8 mouse cellular contexts compared by ENCODE assay signal in the genomic region with DNA sequence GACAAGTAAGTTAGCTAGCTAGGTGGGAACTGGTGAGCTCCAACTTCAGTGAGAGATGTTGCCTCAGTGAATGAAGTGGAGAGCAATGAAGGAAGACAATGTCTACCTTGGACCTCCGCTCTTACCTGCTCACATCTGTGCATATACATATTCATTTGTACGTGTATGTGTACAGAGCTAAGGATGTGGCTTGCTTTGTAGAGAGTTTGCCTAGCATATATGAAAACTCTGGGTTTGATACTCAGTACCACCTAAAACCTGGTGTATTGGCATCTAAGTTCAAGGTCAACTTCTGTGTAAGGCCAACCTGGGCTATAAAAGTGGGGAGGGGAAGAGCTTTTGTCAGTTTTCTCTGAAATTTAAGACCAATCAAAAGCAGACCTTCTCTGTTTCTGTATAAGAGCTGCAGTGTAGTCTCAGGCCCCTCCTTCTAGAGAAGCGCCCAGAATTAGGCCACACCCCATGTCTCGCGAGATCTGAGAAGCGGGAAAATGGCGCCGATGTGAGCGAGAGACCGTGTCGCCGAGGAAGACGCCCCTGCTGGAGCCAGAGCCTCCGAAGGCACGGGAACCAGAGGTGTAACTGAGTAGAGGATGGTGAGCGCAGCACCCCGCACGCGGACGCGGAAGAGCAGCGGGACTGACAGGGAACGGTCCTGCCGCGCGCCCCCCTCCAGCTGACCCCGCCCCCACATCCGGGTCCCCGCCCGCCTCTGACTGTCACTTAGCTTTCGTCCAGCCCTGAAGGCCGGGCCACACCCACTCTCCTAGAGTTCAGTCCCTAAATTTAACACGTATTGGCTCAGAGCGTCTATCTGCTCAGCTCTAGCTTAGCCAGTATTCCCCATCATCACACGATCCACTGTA. TPM values are rescaled to one million over a fixed set of nuclear protein-coding genes. Genes with fewer than 3 reads are reported as not detected.
DNase-seq lines count a peak whose midpoint lies in the region; ATAC-seq and TF ChIP-seq lines count a peak whose summit lies in the region.

Gene Zfp414 (plus strand): TSS at position 470 of the 866 bp plus-strand sequence.

- H3K9me3 ChIP-seq in E14TG2a.4 (ENCODE audit: low read length): peaks cover 35% of the 10 kb centered on the region
- H3K9me3 ChIP-seq in forebrain, embryonic 13.5 days (replicated peaks): no peaks in the 10 kb centered on the region
- no peaks in the 10 kb centered on the region for H3K9me3 ChIP-seq in liver, postnatal 0 days (ENCODE audit: low read length)
- H3K9me3 ChIP-seq in neural tube, embryonic 14.5 days (ENCODE audit: control insufficient read depth, low read length): no peaks in the 10 kb centered on the region

- WGBS in forebrain, embryonic 13.5 days: 5% methylated on average over 32 of the region's 35 CpGs
- WGBS in large intestine, adult 2 months: 3% methylated on average over 35 of the region's 35 CpGs
- WGBS in liver, postnatal 0 days (ENCODE audit: insufficient replicate concordance): 3% methylated on average over 35 of the region's 35 CpGs
- WGBS in neural tube, embryonic 14.5 days: 4% methylated on average over 35 of the region's 35 CpGs

- H3K4me1 ChIP-seq in E14TG2a.4 (replicated peaks; ENCODE audit: low read depth, low read length): peaks cover 29% of the 10 kb centered on the region
- peaks cover 31% of the 10 kb centered on the region for H3K4me1 ChIP-seq in forebrain, embryonic 13.5 days
- H3K4me1 ChIP-seq in liver, postnatal 0 days (ENCODE audit: insufficient read depth): peaks cover 17% of the 10 kb centered on the region
- peaks cover 17% of the 10 kb centered on the region for H3K4me1 ChIP-seq in neural tube, embryonic 14.5 days (ENCODE audit: control insufficient read depth, insufficient read depth, low read length)

- peak; percentile 66 for TF ChIP-seq EP300 in liver, postnatal 0 days (IDR thresholded peaks at IDR 0.05; ENCODE audit: low read depth)

- no peaks in the 10 kb centered on the region for H3K27me3 ChIP-seq in E14TG2a.4 (ENCODE audit: insufficient read depth, low read length)
- no peaks in the 10 kb centered on the region for H3K27me3 ChIP-seq in forebrain, embryonic 13.5 days
- no peaks in the 10 kb centered on the region for H3K27me3 ChIP-seq in liver, postnatal 0 days (ENCODE audit: insufficient read depth, low read length)
- no peaks in the 10 kb centered on the region for H3K27me3 ChIP-seq in neural tube, embryonic 14.5 days (ENCODE audit: control insufficient read depth, insufficient read depth, low read length)

- peak within 1 kb of the TSS; percentile 88 for H3K9ac ChIP-seq in forebrain, embryonic 13.5 days
- H3K9ac ChIP-seq in liver, postnatal 0 days (replicated peaks): peak within 1 kb of the TSS; percentile 74
- H3K9ac ChIP-seq in neural tube, embryonic 14.5 days (replicated peaks; ENCODE audit: low read depth, low read length): peak within 1 kb of the TSS; percentile 85

- H3K4me3 ChIP-seq in E14TG2a.4 (replicated peaks; ENCODE audit: low read length): peak within 1 kb of the TSS; percentile 85
- H3K4me3 ChIP-seq in forebrain, embryonic 13.5 days: peak within 1 kb of the TSS; percentile 69
- peak within 1 kb of the TSS; percentile 81 for H3K4me3 ChIP-seq in liver, postnatal 0 days (ENCODE audit: low read depth, low read length)
- H3K4me3 ChIP-seq in neural tube, embryonic 14.5 days (ENCODE audit: low read depth, low read length): peak within 1 kb of the TSS; percentile 55

- intact Hi-C loops in heart, postnatal 10 days (cut with DNase I): no loop called here

- peak; percentile 97 for DNase-seq in c-Kit-positive CD71-positive TER-119-positive erythroid progenitor cells, embryonic 14.5 days (ENCODE audit: low spot score)
- peak; percentile 95 to 97 for DNase-seq in heart, postnatal 10 days
- DNase-seq in large intestine, adult 2 months (ENCODE audit: low read depth, low spot score): peak; percentile 92
- peak; percentile 96 for DNase-seq in liver, postnatal 0 days
- peak; percentile 94 for DNase-seq in testis, postnatal 10 days (ENCODE audit: low spot score)

- TF ChIP-seq CTCF in E14TG2a.4 (conservative IDR thresholded peaks at IDR 0.05; ENCODE audit: low read length): no peak
- TF ChIP-seq CTCF in liver, postnatal 0 days (IDR thresholded peaks at IDR 0.05; ENCODE audit: low read depth): 0 out of 2 replicates have a peak, but pooled peaks have one; percentile 14

- H3K36me3 ChIP-seq in E14TG2a.4 (ENCODE audit: insufficient read depth, low read length): peaks cover 38% of the 10 kb centered on the region
- peaks cover 23% of the 10 kb centered on the region for H3K36me3 ChIP-seq in forebrain, embryonic 13.5 days (ENCODE audit: poor library complexity, severe bottlenecking)
- peaks cover 10% of the 10 kb centered on the region for H3K36me3 ChIP-seq in liver, postnatal 0 days (replicated peaks; ENCODE audit: insufficient read depth, low read length)
- H3K36me3 ChIP-seq in neural tube, embryonic 14.5 days (ENCODE audit: control insufficient read depth, insufficient read depth, low read length): no peaks in the 10 kb centered on the region

- peak within 1 kb of the TSS; percentile 96 for H3K27ac ChIP-seq in forebrain, embryonic 13.5 days
- H3K27ac ChIP-seq in liver, postnatal 0 days (ENCODE audit: low read depth): peak within 1 kb of the TSS; percentile 97
- peak within 1 kb of the TSS; percentile 97 for H3K27ac ChIP-seq in neural tube, embryonic 14.5 days (ENCODE audit: low read depth, low read length)

- ATAC-seq in forebrain, embryonic 13.5 days: peak; percentile 96
- ATAC-seq in liver, postnatal 0 days: peak; percentile 98
- peak; percentile 96 for ATAC-seq in neural tube, embryonic 14.5 days (ENCODE audit: low read depth)

- H3K4me2 ChIP-seq in forebrain, embryonic 13.5 days: peak within 1 kb of the TSS; percentile 73
- peak within 1 kb of the TSS; percentile 90 for H3K4me2 ChIP-seq in liver, postnatal 0 days (ENCODE audit: low read depth, low read length)
- H3K4me2 ChIP-seq in neural tube, embryonic 14.5 days (ENCODE audit: low read depth, low read length): peak within 1 kb of the TSS; percentile 84

RNA-seq across cellular contexts. Expression of gene Zfp414, which starts in this region (rescaled TPM):
- 56.5 and 62.4 TPM in 2 replicates for polyA plus RNA-seq in forebrain, embryonic 13.5 days (2015; fragmentation: Nextera tagmentation; extraction: Ambion mirVana)
- total RNA-seq in heart, postnatal 10 days (2021): 10 to 100 TPM; 18.9 to 19.8 TPM
- 31.2 and 31.4 TPM in 2 replicates for polyA plus RNA-seq in large intestine, adult 2 months (2012; rRNA removed)
- polyA plus RNA-seq in liver, postnatal 0 days (2015; fragmentation: Nextera tagmentation; extraction: Ambion mirVana): 13.7 and 14.3 TPM in 2 replicates
- polyA plus RNA-seq in neural tube, embryonic 14.5 days (2014; fragmentation: Nextera tagmentation; extraction: Ambion mirVana): 91.1 and 111 TPM in 2 replicates

Comparison
In these comparisons a context has a peak if more than half of its experiments do, and no peak if none do; other contexts are left out.
1. Peak in every context shown above with its lines: DNase-seq, ATAC-seq, H3K4me3 ChIP-seq and H3K27ac ChIP-seq.